Mouse (Mus musculus) embryonic facial prominence, embryonic 11.5 days (tissue): Measurements from ENCODE around the gene Lims1. TPM values are rescaled to one million over a fixed set of nuclear protein-coding genes. Genes with fewer than 3 reads are reported as not detected.

Source experiments
- ATAC-seq: fragments of 200-750 bp; cut with Nextera tagmentation; replicated peaks from 2 replicates; pipeline ENCODE4 v1.8.0; 2017; ENCODE audit warnings: low read depth; ENCODE audit not compliant: insufficient number of reproducible peaks, low FRiP score, low TSS enrichment
- DNase-seq: peaks from one replicate; pipeline ENCODE4 v3.0.0-alpha.2; 2015; ENCODE audit warnings: low spot score
- H3K27ac ChIP-seq: fragments of 300-500 bp; sonication (generic); replicated peaks from 2 replicates; pipeline ENCODE4 v1.5.1; 2014; ENCODE audit warnings: mild to moderate bottlenecking, low read depth, low read length, control low read depth
- H3K27me3 ChIP-seq: fragments of 300-500 bp; sonication (generic); 2 replicates; pipeline ENCODE4 v1.6.1; 2014; ENCODE audit warnings: mild to moderate bottlenecking, low read length, moderate library complexity, mixed read lengths; ENCODE audit not compliant: control insufficient read depth, insufficient read depth
- H3K36me3 ChIP-seq: fragments of 300-500 bp; sonication (generic); replicated peaks from 2 replicates; pipeline ENCODE4 v1.6.1; 2014; ENCODE audit warnings: low read depth, mild to moderate bottlenecking, low read length, moderate library complexity, mixed read lengths; ENCODE audit not compliant: control insufficient read depth, insufficient read depth
- H3K4me1 ChIP-seq: fragments of 300-500 bp; sonication (generic); 2 replicates; pipeline ENCODE4 v1.6.1; 2014; ENCODE audit warnings: low read length, mixed read lengths; ENCODE audit not compliant: control insufficient read depth, insufficient read depth
- H3K4me2 ChIP-seq: fragments of 300-500 bp; sonication (generic); 2 replicates; pipeline ENCODE4 v1.6.1; 2014; ENCODE audit warnings: low read depth, mild to moderate bottlenecking, control low read depth, low read length, moderate library complexity
- H3K4me3 ChIP-seq: fragments of 300-500 bp; sonication (generic); 2 replicates; pipeline ENCODE4 v1.5.1; 2014; ENCODE audit warnings: low read depth, low read length, control low read depth
- H3K9ac ChIP-seq: fragments of 300-500 bp; sonication (generic); replicated peaks from 2 replicates; pipeline ENCODE4 v1.6.1; 2014; ENCODE audit warnings: mild to moderate bottlenecking, control low read depth, low read length
- H3K9me3 ChIP-seq: fragments of 300-500 bp; sonication (generic); replicated peaks from 2 replicates; pipeline ENCODE4 v1.6.1; 2016; ENCODE audit warnings: mild to moderate bottlenecking, low read length, inconsistent platforms, mixed read lengths; ENCODE audit not compliant: control insufficient read depth
- WGBS: fragments of 180-500 bp; shearing (Covaris S2); extraction: QIAGEN DNeasy Blood & Tissue Kit; methylation state at CpG from one replicate; pipeline ENCODE4 v1.1.7; 2014; 5-methylcytosine and 5-hydroxymethylcytosine counted together
- polyA plus RNA-seq: library from polyadenylated mRNA; unstranded; fragments of >200 nt; fragmentation: Nextera tagmentation; extraction: Ambion mirVana; gene quantifications from 2 replicates; pipeline ENCODE4 v1.2.1, GENCODE M21; 2014

Lims1 gene
- polyA plus RNA-seq, 1 experiment from 2014 or later: 89.2 TPM

- Histone ChIP-seq H3K4me2 (no peak overlapping the region), H3K4me1 (no peaks in the 10 kb centered on the region), H3K27ac (no peak overlapping the region), H3K36me3 (no peaks in the 10 kb centered on the region; the same call in 1 of the 2 replicates), H3K9me3 (no peaks in the 10 kb centered on the region), H3K27me3 (no peaks in the 10 kb centered on the region), H3K4me3 (no peak overlapping the region), H3K9ac (no peak overlapping the region)
- 90% methylated on average over 10 of the region's 10 CpGs for WGBS
- DNase-seq: no peak
- ATAC-seq: no peak
These were observed 95.2 kb downstream of the Lims1 start for GRCm38 (mm10) chr10:58418290-58418971.

GRCm38 (mm10) chr10:58427930-58428329, 104.7 kb downstream of the Lims1 start:
- no peaks in the 10 kb centered on the region for H3K9me3 ChIP-seq
- H3K27me3 ChIP-seq: no peaks in the 10 kb centered on the region
- no peak overlapping the region for H3K4me3 ChIP-seq
- no peaks in the 10 kb centered on the region for H3K4me1 ChIP-seq
- no peak overlapping the region for H3K27ac ChIP-seq
- DNase-seq (no peak), ATAC-seq (no peak)
- no peaks in the 10 kb centered on the region for H3K36me3 ChIP-seq
- H3K4me2 ChIP-seq: no peak overlapping the region
- WGBS: 98% methylated on average over 2 of the region's 2 CpGs
- no peak overlapping the region for H3K9ac ChIP-seq

GRCm38 (mm10) chr10:58445850-58446249, 122.6 kb downstream of the Lims1 start:
- peak overlapping the region; percentile 98 for H3K4me3 ChIP-seq
- DNase-seq: peak; percentile 60
- H3K27ac ChIP-seq: peak overlapping the region; percentile 37; the same call in 1 of the 2 replicates
- H3K36me3 ChIP-seq: no peaks in the 10 kb centered on the region
- no peaks in the 10 kb centered on the region for H3K4me1 ChIP-seq
- 21% methylated on average over 9 of the region's 9 CpGs for WGBS
- peak; percentile 8; the same call in 1 of the 2 replicates for ATAC-seq
- H3K27me3 ChIP-seq: no peaks in the 10 kb centered on the region
- no peaks in the 10 kb centered on the region for H3K9me3 ChIP-seq
- peak overlapping the region; percentile 56 for H3K4me2 ChIP-seq
- H3K9ac ChIP-seq: peak overlapping the region; percentile 55

GRCm38 (mm10) chr10:58446384-58447279, 123.4 kb downstream of the Lims1 start, which contains the start of gene Ranbp2:
Gene Ranbp2 (plus strand): TSS chr10:58446920.
- Histone ChIP-seq H3K9ac (peak within 1 kb of the TSS; percentile 93), H3K27me3 (no peaks in the 10 kb centered on the region), H3K36me3 (no peaks in the 10 kb centered on the region), H3K27ac (peak within 1 kb of the TSS; percentile 87), H3K9me3 (no peaks in the 10 kb centered on the region), H3K4me1 (no peaks in the 10 kb centered on the region), H3K4me2 (peak within 1 kb of the TSS; percentile 56), H3K4me3 (peak within 1 kb of the TSS; percentile 98)
- DNase-seq (peak; percentile 99), ATAC-seq (peak; percentile 97)
- under 1% methylated on average over 72 of the region's 91 CpGs for WGBS

- H3K4me1 ChIP-seq: no peaks in the 10 kb centered on the region
- peak overlapping the region; percentile 87 for H3K27ac ChIP-seq
- H3K9ac ChIP-seq: peak overlapping the region; percentile 93
- peak overlapping the region; percentile 56 for H3K4me2 ChIP-seq
- under 1% methylated on average over 32 of the region's 32 CpGs for WGBS
- H3K4me3 ChIP-seq: peak overlapping the region; percentile 98
- no peak; the same call in 1 of the 2 replicates for ATAC-seq
- H3K36me3 ChIP-seq: no peaks in the 10 kb centered on the region
- H3K27me3 ChIP-seq: no peaks in the 10 kb centered on the region
- H3K9me3 ChIP-seq: no peaks in the 10 kb centered on the region
- peak; percentile 23 for DNase-seq
These were observed 124.1 kb downstream of the Lims1 start for GRCm38 (mm10) chr10:58447280-58447781.

- Histone ChIP-seq H3K4me1 (no peaks in the 10 kb centered on the region), H3K36me3 (peaks cover 4% of the 10 kb centered on the region; the same call in 1 of the 2 replicates), H3K27ac (no peak overlapping the region), H3K4me2 (no peak overlapping the region), H3K9me3 (no peaks in the 10 kb centered on the region), H3K9ac (no peak overlapping the region), H3K27me3 (no peaks in the 10 kb centered on the region), H3K4me3 (no peak overlapping the region)
- no peak for DNase-seq
- no peak for ATAC-seq
These were observed 128.3 kb downstream of the Lims1 start for GRCm38 (mm10) chr10:58451575-58451974.

- no peaks in the 10 kb centered on the region for H3K27me3 ChIP-seq
- H3K36me3 ChIP-seq: peaks cover 4% of the 10 kb centered on the region; the same call in 1 of the 2 replicates
- H3K4me2 ChIP-seq: no peak overlapping the region
- WGBS: 90% methylated on average over 1 of the region's 1 CpGs
- no peak overlapping the region for H3K9ac ChIP-seq
- H3K4me1 ChIP-seq: no peaks in the 10 kb centered on the region
- no peak overlapping the region for H3K4me3 ChIP-seq
- H3K9me3 ChIP-seq: no peaks in the 10 kb centered on the region
- no peak overlapping the region for H3K27ac ChIP-seq
- ATAC-seq: no peak
- no peak for DNase-seq
These were observed 128.9 kb downstream of the Lims1 start for GRCm38 (mm10) chr10:58452185-58452584.
